Mouse (Mus musculus) heart, adult 2 months (tissue): Measurements from ENCODE around the gene Gm45716.

Experiments used
- CTCF ChIP-seq: fragments of 200-600 bp; IDR thresholded peaks from 2 replicates; pipeline ENCODE4 v1.8.1; 2022; ENCODE audit warnings: antibody characterized with exemption, mild to moderate bottlenecking, moderate library complexity
- POLR2A ChIP-seq: fragments of 200-500 bp; IDR thresholded peaks from 2 replicates; pipeline ENCODE4 v1.6.1; 2011; ENCODE audit warnings: mild to moderate bottlenecking, low read depth, low read length, control low read depth; ENCODE audit not compliant: insufficient read depth

GRCm38 (mm10) chr11:90155466-90155865 lies 32.0 kb upstream of the Gm45716 start:
- TF ChIP-seq POLR2A (no peak), CTCF (no peak)
